Mouse (Mus musculus): ENCODE results near the gene Mei1. TPM values are rescaled to one million over a fixed set of nuclear protein-coding genes. Genes with fewer than 3 reads are reported as not detected.

Mei1 gene
- total and polyA plus RNA-seq, 2 experiments from 2014 or later, result 0.10 TPM

DNA sequence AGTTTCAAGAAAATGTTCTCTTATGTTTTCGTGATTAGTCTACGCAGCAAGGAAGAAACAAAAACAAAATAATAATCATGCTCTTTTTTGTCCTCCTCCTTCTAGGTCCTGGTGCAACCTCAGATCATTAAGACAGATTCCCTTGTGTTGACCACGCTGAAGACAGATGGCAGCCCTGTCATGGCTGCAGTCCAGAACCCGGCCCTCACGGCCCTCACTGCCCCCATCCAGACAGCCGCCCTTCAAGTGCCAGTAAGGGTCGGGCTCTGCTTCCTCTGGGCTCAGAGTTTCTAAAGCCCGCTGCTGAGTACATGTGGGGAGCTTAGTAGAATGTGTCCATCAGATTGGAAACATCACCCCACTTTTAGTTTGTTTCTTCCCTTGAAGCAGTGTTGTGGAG lies 102.9 kb downstream of the Mei1 start:
- ATAC-seq (no peak), DNase-seq (no peak)
- no peaks in the 10 kb centered on the region for H3K27me3 ChIP-seq (ENCODE audit: insufficient read depth, low read length)
- no peak overlapping the region for H3K27ac ChIP-seq (ENCODE audit: low read depth, low read length)
- H3K9ac ChIP-seq, result no peak overlapping the region
- no peak overlapping the region for H3K4me2 ChIP-seq (ENCODE audit: low read depth)
- no peaks in the 10 kb centered on the region for H3K4me1 ChIP-seq (ENCODE audit: insufficient read depth)
- 61% methylated on average over 8 of the region's 8 CpGs for WGBS
- no peak for TF ChIP-seq CTCF (IDR thresholded peaks at IDR 0.05; ENCODE audit: low read depth)
- no peak overlapping the region for H3K4me3 ChIP-seq (ENCODE audit: low read depth, low read length)
- no peaks in the 10 kb centered on the region for H3K9me3 ChIP-seq (ENCODE audit: low read length)
- peaks cover 75% of the 10 kb centered on the region for H3K36me3 ChIP-seq (ENCODE audit: insufficient read depth)

DNA sequence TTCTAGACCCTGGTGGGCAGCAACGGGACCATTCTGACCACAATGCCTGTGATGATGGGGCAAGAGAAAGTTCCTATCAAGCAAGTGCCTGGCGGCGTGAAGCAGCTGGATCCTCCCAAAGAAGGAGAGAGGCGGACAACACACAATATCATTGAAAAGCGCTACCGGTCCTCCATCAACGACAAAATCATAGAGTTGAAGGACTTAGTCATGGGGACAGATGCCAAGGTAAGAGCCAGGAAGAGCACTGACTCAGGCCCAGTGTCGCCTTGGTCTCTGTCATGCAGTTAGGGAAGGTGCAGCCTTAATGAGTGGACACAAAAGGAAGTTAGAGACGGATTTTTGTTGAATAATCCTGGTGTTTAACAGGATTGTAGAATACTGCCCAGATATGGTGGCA lies 105.3 kb downstream of the Mei1 start:
- H3K9me3 ChIP-seq (ENCODE audit: low read length), result no peaks in the 10 kb centered on the region
- H3K9ac ChIP-seq, result no peak overlapping the region
- H3K4me3 ChIP-seq (ENCODE audit: low read depth, low read length), result no peak overlapping the region
- DNase-seq (no peak), ATAC-seq (no peak)
- H3K4me2 ChIP-seq (ENCODE audit: low read depth), result no peak overlapping the region
- no peak overlapping the region for H3K27ac ChIP-seq (ENCODE audit: low read depth, low read length)
- H3K36me3 ChIP-seq (ENCODE audit: insufficient read depth), result peaks cover 96% of the 10 kb centered on the region
- no peak for TF ChIP-seq CTCF (IDR thresholded peaks at IDR 0.05; ENCODE audit: low read depth)
- WGBS, result 95% methylated on average over 9 of the region's 9 CpGs
- no peaks in the 10 kb centered on the region for H3K4me1 ChIP-seq (ENCODE audit: insufficient read depth)
- no peaks in the 10 kb centered on the region for H3K27me3 ChIP-seq (ENCODE audit: insufficient read depth, low read length)

Other genes starting within 250 kb of the Mei1 start
- 9.2 and 13.0 TPM in 2 replicates for gene Tob2, start 211.2 kb upstream of the Mei1 start, total RNA-seq (2014; rRNA removed)
- gene Tob2, start 211.2 kb upstream of the Mei1 start, polyA plus RNA-seq (2015; fragmentation: Nextera tagmentation; extraction: Ambion mirVana), result 11.4 TPM in 2 replicates
- gene Phf5a, start 198.1 kb upstream of the Mei1 start, total RNA-seq (2014; rRNA removed), result 41.5 and 48.5 TPM in 2 replicates
- 107 and 112 TPM in 2 replicates for gene Phf5a, start 198.1 kb upstream of the Mei1 start, polyA plus RNA-seq (2015; fragmentation: Nextera tagmentation; extraction: Ambion mirVana)
- gene Aco2, start 197.7 kb upstream of the Mei1 start, total RNA-seq (2014; rRNA removed), result 354 and 357 TPM in 2 replicates
- 234 and 251 TPM in 2 replicates for gene Aco2, start 197.7 kb upstream of the Mei1 start, polyA plus RNA-seq (2015; fragmentation: Nextera tagmentation; extraction: Ambion mirVana)
- 52.8 and 62.5 TPM in 2 replicates for gene Polr3h, start 143.8 kb upstream of the Mei1 start, total RNA-seq (2014; rRNA removed)
- 105 and 113 TPM in 2 replicates for gene Polr3h, start 143.8 kb upstream of the Mei1 start, polyA plus RNA-seq (2015; fragmentation: Nextera tagmentation; extraction: Ambion mirVana)
- gene Csdc2, start 133.2 kb upstream of the Mei1 start, total RNA-seq (2014; rRNA removed), result 88.9 and 118 TPM in 2 replicates
- 178 and 273 TPM in 2 replicates for gene Csdc2, start 133.2 kb upstream of the Mei1 start, polyA plus RNA-seq (2015; fragmentation: Nextera tagmentation; extraction: Ambion mirVana)
- gene Pmm1, start 109.1 kb upstream of the Mei1 start, total RNA-seq (2014; rRNA removed), result 162 and 181 TPM in 2 replicates
- gene Pmm1, start 109.1 kb upstream of the Mei1 start, polyA plus RNA-seq (2015; fragmentation: Nextera tagmentation; extraction: Ambion mirVana), result 132 and 140 TPM in 2 replicates
- not detected in 2 replicates for gene 1700029P11Rik, start 89.5 kb upstream of the Mei1 start, total RNA-seq (2014; rRNA removed)
- gene 1700029P11Rik, start 89.5 kb upstream of the Mei1 start, polyA plus RNA-seq (2015; fragmentation: Nextera tagmentation; extraction: Ambion mirVana), result not detected in 2 replicates
- gene Xrcc6, start 82.2 kb upstream of the Mei1 start, total RNA-seq (2014; rRNA removed), result 28.4 and 34.8 TPM in 2 replicates
- 25.6 and 29.5 TPM in 2 replicates for gene Xrcc6, start 82.2 kb upstream of the Mei1 start, polyA plus RNA-seq (2015; fragmentation: Nextera tagmentation; extraction: Ambion mirVana)
- gene Desi1, start 36.1 kb upstream of the Mei1 start, total RNA-seq (2014; rRNA removed), result 17.5 and 21.2 TPM in 2 replicates
- gene Desi1, start 36.1 kb upstream of the Mei1 start, polyA plus RNA-seq (2015; fragmentation: Nextera tagmentation; extraction: Ambion mirVana), result 31.8 and 40.1 TPM in 2 replicates
- 155 and 174 TPM in 2 replicates for gene Snu13, start 22.4 kb upstream of the Mei1 start, total RNA-seq (2014; rRNA removed)
- 283 and 337 TPM in 2 replicates for gene Snu13, start 22.4 kb upstream of the Mei1 start, polyA plus RNA-seq (2015; fragmentation: Nextera tagmentation; extraction: Ambion mirVana)
- not detected in 2 replicates for gene 4930407I10Rik, start 10.8 kb upstream of the Mei1 start, total RNA-seq (2014; rRNA removed)
- gene 4930407I10Rik, start 10.8 kb upstream of the Mei1 start, polyA plus RNA-seq (2015; fragmentation: Nextera tagmentation; extraction: Ambion mirVana), result not detected in 2 replicates
- 13.0 and 14.7 TPM in 2 replicates for gene Ccdc134, start 57.9 kb downstream of the Mei1 start, total RNA-seq (2014; rRNA removed)
- gene Ccdc134, start 57.9 kb downstream of the Mei1 start, polyA plus RNA-seq (2015; fragmentation: Nextera tagmentation; extraction: Ambion mirVana), result 6.7 and 6.8 TPM in 2 replicates
- 121 and 171 TPM in 2 replicates for gene Srebf2, start 77.2 kb downstream of the Mei1 start, total RNA-seq (2014; rRNA removed)
- 147 and 193 TPM in 2 replicates for gene Srebf2, start 77.2 kb downstream of the Mei1 start, polyA plus RNA-seq (2015; fragmentation: Nextera tagmentation; extraction: Ambion mirVana)
- gene Shisa8, start 142.8 kb downstream of the Mei1 start, total RNA-seq (2014; rRNA removed), result 4.7 and 6.3 TPM in 2 replicates
- gene Shisa8, start 142.8 kb downstream of the Mei1 start, polyA plus RNA-seq (2015; fragmentation: Nextera tagmentation; extraction: Ambion mirVana), result 1.8 and 2.7 TPM in 2 replicates
- 0.24 and 0.62 TPM in 2 replicates for gene Tnfrsf13c, start 154.4 kb downstream of the Mei1 start, total RNA-seq (2014; rRNA removed)
- gene Tnfrsf13c, start 154.4 kb downstream of the Mei1 start, polyA plus RNA-seq (2015; fragmentation: Nextera tagmentation; extraction: Ambion mirVana), result 0.44 and 0.47 TPM in 2 replicates
- gene Cenpm, start 174.8 kb downstream of the Mei1 start, total RNA-seq (2014; rRNA removed), result 8.9 and 10.0 TPM in 2 replicates
- gene Cenpm, start 174.8 kb downstream of the Mei1 start, polyA plus RNA-seq (2015; fragmentation: Nextera tagmentation; extraction: Ambion mirVana), result 16.5 and 18.7 TPM in 2 replicates
- 119 and 139 TPM in 2 replicates for gene 1500009C09Rik, start 182.4 kb downstream of the Mei1 start, total RNA-seq (2014; rRNA removed)
- 12.5 and 15.6 TPM in 2 replicates for gene 1500009C09Rik, start 182.4 kb downstream of the Mei1 start, polyA plus RNA-seq (2015; fragmentation: Nextera tagmentation; extraction: Ambion mirVana)
- gene Sept3, start 204.9 kb downstream of the Mei1 start, total RNA-seq (2014; rRNA removed), result 550 and 602 TPM in 2 replicates
- gene Sept3, start 204.9 kb downstream of the Mei1 start, polyA plus RNA-seq (2015; fragmentation: Nextera tagmentation; extraction: Ambion mirVana), result 400 and 449 TPM in 2 replicates
- 0.38 and 1.00 TPM in 2 replicates for gene Wbp2nl, start 229.0 kb downstream of the Mei1 start, total RNA-seq (2014; rRNA removed)
- gene Wbp2nl, start 229.0 kb downstream of the Mei1 start, polyA plus RNA-seq (2015; fragmentation: Nextera tagmentation; extraction: Ambion mirVana), result 0.42 and 0.59 TPM in 2 replicates